Mouse (Mus musculus): ENCODE measurements around the gene Urod.
A peak's percentile ranks its signal among the peaks of the same experiment; 100 is the strongest.

The Urod gene

GRCm38 (mm10) chr4:116995131-116995797 is 1.1 kb upstream of the Urod start, which contains the start of gene Hectd3:
Gene Hectd3 (plus strand): TSS chr4:116995317.
- DNase-seq (ENCODE audit: low read depth): peak; percentile 82

GRCm38 (mm10) chr4:116991366-116991765 is 2.8 kb downstream of the Urod start:
- DNase-seq (ENCODE audit: low read depth): peak; percentile 88

- DNase-seq (ENCODE audit: low read depth): no peak
Measured at GRCm38 (mm10) chr4:116989731-116990130, 4.5 kb downstream of the Urod start.

GRCm38 (mm10) chr4:116987122-116987456 is 7.1 kb downstream of the Urod start:
- no peak for DNase-seq (ENCODE audit: low read depth)

GRCm38 (mm10) chr4:116986400-116987121 is 7.7 kb downstream of the Urod start:
- DNase-seq (ENCODE audit: low read depth): peak; percentile 71

GRCm38 (mm10) chr4:116985681-116986080 is 8.5 kb downstream of the Urod start:
- DNase-seq (ENCODE audit: low read depth): no peak

- no peak for DNase-seq (ENCODE audit: low read depth)
Measured at GRCm38 (mm10) chr4:116976503-116976902, 17.7 kb downstream of the Urod start.

- no peak for DNase-seq (ENCODE audit: low read depth)
Measured at GRCm38 (mm10) chr4:116954951-116955350, 39.3 kb downstream of the Urod start.

- peak; percentile 49 for DNase-seq (ENCODE audit: low read depth)
Measured at GRCm38 (mm10) chr4:116951642-116952041, 42.6 kb downstream of the Urod start.

- DNase-seq (ENCODE audit: low read depth): no peak
Measured at GRCm38 (mm10) chr4:116944055-116944454, 50.2 kb downstream of the Urod start.

GRCm38 (mm10) chr4:116942695-116943094 is 51.5 kb downstream of the Urod start:
- DNase-seq (ENCODE audit: low read depth): no peak

All from induced T-regulatory cell, adult 2 months (primary cell).